Mouse (Mus musculus) MEL (cell line): ENCODE data around the gene Ccdc141.

Experiments
- BHLHE40 ChIP-seq: IDR thresholded peaks from 2 replicates; pipeline ENCODE4 v1.6.1; 2012; ENCODE audit warnings: low read depth, mild to moderate bottlenecking, inconsistent platforms, low read length, improper control_type of control experiment, borderline replicate concordance
- CTCF ChIP-seq, 3 experiments: IDR thresholded peaks in 2 of 3; conservative IDR thresholded peaks in 1 of 3; 2 replicates each; pipeline ENCODE4 v1.5.1; 2011 to 2012; ENCODE audit warnings: low read length in 3 of 3, low read depth in 2 of 3, mild to moderate bottlenecking in 2 of 3, improper control_type of control experiment in 1 of 3, inconsistent platforms in 1 of 3, mixed read lengths in 1 of 3, moderate library complexity in 1 of 3; ENCODE audit not compliant: control insufficient read depth in 1 of 3, insufficient read depth in 1 of 3, poor library complexity in 1 of 3, severe bottlenecking in 1 of 3
- EP300 ChIP-seq, 2 experiments: IDR thresholded peaks; 2 replicates each; pipeline ENCODE4 v1.6.1; 2011; ENCODE audit warnings: improper control_type of control experiment in 2 of 2, low read length in 2 of 2, low read depth in 1 of 2, mild to moderate bottlenecking in 1 of 2
- GATA1 ChIP-seq: IDR thresholded peaks from 2 replicates; pipeline ENCODE4 v1.6.1; 2011; ENCODE audit warnings: low read depth, low read length, improper control_type of control experiment
- MAX ChIP-seq: IDR thresholded peaks from 2 replicates; pipeline ENCODE4 v1.6.1; 2011; ENCODE audit warnings: low read length, improper control_type of control experiment
- POLR2A ChIP-seq, 2 experiments: IDR thresholded peaks; 2 replicates each; pipeline ENCODE4 v1.6.1; 2011 to 2012; ENCODE audit warnings: low read length in 2 of 2, mild to moderate bottlenecking in 2 of 2, control low read depth in 1 of 2, improper control_type of control experiment in 1 of 2, low read depth in 1 of 2, moderate library complexity in 1 of 2; ENCODE audit not compliant: control insufficient read depth in 1 of 2, insufficient read depth in 1 of 2, poor library complexity in 1 of 2
- POLR2AphosphoS5 ChIP-seq: IDR thresholded peaks from 2 replicates; pipeline ENCODE4 v1.6.1; 2012; ENCODE audit warnings: low read depth, borderline replicate concordance, mild to moderate bottlenecking, inconsistent platforms, low read length, moderate library complexity, mixed read lengths
- RAD21 ChIP-seq: IDR thresholded peaks from 2 replicates; pipeline ENCODE4 v1.6.1; 2011; ENCODE audit warnings: mild to moderate bottlenecking, low read depth, low read length, improper control_type of control experiment
- SMC3 ChIP-seq: IDR thresholded peaks from 2 replicates; pipeline ENCODE4 v1.6.1; 2011; ENCODE audit warnings: low read depth, low read length, improper control_type of control experiment
- USF1 ChIP-seq: IDR thresholded peaks from 2 replicates; pipeline ENCODE4 v1.6.1; 2014; ENCODE audit warnings: low read depth, mild to moderate bottlenecking, inconsistent platforms, low read length, improper control_type of control experiment, moderate library complexity
- ZMIZ1 ChIP-seq: IDR thresholded peaks from 2 replicates; pipeline ENCODE4 v1.6.1; 2012; ENCODE audit warnings: low read depth, mild to moderate bottlenecking, inconsistent platforms, low read length, improper control_type of control experiment, moderate library complexity

DNA sequence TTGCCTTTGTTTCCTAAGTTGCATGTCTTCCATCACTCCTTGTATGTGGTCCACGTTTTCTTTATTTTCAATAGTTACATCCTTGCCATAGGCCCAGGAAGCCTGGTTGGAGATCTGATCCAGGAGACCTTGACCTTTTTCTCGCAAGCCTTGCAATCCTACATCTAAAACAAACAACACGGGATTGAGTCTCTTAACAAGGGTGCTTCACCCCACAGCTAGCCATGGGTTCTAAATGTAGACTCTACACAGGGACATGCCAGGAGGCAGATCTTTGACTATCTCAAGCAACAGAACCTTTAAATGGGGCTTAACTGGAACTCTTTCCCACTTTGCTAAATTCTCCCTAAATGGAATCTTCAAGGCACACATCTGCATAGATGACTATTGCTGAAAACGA, 26.4 kb upstream of the Ccdc141 start:
- TF ChIP-seq POLR2A (IDR thresholded peaks at IDR 0.05; ENCODE audit: control insufficient read depth in 1 of 2, insufficient read depth in 1 of 2, low read depth in 1 of 2, low read length in 2 of 2, poor library complexity in 1 of 2) = no peak
- no peak for TF ChIP-seq POLR2AphosphoS5
- no peak for TF ChIP-seq EP300 (IDR thresholded peaks at IDR 0.05; ENCODE audit: low read depth in 1 of 2, low read length in 2 of 2)
- no peak for TF ChIP-seq GATA1
- TF ChIP-seq CTCF (IDR thresholded peaks at IDR 0.05 in 2 of 3, conservative IDR thresholded peaks at IDR 0.05 in 1 of 3; ENCODE audit: control insufficient read depth in 1 of 3, insufficient read depth in 1 of 3, low read depth in 2 of 3, low read length in 3 of 3, poor library complexity in 1 of 3, severe bottlenecking in 1 of 3) = no peak
- TF ChIP-seq RAD21 = no peak
- no peak for TF ChIP-seq MAX
- TF ChIP-seq USF1 = no peak
- no peak for TF ChIP-seq ZMIZ1
- TF ChIP-seq SMC3 = no peak
- no peak for TF ChIP-seq BHLHE40
